Mouse (Mus musculus) lung, postnatal 36 days (tissue): Measurements from ENCODE around the gene AU040320.

Source experiments
- DNase-seq: peaks from one replicate; pipeline ENCODE4 v3.0.0; 2022; ENCODE audit warnings: mixed read lengths

Gene AU040320

DNA sequence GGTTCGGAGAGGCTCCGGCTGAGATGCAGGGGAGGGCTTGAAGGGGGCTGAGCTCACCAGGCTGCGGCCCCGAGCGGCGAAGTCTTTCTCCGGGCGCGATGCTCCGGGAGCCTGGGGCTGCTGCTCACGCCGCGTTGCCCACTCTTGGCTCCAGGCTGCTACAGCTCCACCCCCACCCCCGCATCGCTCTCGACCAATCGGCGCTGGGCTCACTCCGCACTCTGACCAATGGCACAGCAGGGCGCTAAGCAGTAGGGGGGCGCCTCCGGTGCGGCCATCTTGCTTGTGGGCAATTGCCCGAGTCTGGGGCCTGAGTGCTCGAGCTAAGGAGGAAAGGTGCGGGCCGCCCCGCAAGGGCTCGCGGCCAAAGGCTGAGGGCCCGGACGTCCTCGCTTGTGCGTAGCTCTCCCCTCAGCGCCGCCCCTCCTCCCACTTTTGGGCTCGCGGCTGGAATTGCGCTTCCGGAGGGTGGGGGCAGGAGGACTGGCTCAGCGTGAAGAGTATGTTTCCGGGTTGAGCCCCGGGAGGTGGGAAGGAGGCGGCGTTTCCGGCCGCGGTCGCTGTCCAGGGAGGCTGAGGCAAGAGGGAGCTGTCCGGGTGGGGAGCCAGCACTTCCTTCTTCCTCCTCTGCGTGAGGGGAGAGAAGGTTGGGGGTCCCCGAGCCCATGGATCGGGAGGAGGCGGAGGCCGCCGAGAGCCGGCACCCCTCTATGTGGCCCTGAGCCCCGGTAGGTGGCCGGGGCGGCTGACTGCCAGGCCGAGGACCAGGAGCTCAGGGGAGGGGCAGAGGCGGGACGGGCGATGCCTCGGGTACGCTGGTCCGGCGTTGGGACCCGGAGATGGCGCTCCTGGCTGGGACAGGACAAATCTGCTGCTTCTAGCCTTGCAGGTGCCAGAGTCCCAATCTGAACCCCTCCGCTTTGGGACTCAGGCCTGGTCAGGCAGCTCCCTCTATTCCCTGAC, at the start of gene AU040320, which contains the start of gene Ncdn:
AU040320 (plus strand) TSS at position 277 of the 963 bp plus-strand sequence.
Ncdn (minus strand) TSS at position 171 of the 963 bp plus-strand sequence.
- DNase-seq: peak; percentile 97

DNA sequence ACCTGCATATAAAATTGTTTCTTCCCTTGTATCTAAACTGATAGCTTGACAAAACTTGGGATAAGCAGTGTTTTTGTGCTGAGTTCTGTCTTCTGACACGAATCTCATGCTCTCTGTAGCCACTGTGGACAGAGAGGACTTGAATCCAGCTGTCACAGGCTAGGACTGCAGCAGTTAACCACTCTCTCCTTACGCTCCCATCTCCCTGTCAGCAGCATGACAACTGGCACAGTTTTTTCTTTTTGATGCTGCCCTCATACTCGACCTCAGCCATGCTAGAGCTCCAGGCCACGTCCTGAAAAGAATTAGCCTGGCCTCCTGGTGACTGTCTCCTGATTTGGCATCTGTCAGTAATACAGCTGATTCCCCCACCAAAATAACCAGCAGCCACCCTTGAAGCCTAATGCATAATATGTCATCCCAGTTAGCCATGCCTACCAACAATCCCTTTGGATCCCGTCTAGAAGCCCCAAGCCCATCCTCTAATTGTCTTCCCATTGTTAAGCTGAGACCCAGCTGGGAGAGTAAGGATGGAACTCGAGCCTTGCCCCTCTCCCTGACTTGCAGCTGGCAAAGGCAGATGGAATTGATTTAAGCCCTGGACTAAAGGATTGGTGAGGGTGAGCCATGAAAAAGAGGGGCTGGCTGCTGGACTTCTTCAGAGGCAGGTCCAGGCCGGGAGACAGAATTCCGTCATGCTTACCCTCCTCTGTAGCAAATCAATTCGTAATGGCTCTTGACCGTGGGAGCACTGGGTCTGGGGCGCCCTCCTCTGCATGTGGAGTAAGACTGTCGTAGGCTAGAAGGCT, 46.5 kb upstream of the AU040320 start:
- no peak for DNase-seq

DNA sequence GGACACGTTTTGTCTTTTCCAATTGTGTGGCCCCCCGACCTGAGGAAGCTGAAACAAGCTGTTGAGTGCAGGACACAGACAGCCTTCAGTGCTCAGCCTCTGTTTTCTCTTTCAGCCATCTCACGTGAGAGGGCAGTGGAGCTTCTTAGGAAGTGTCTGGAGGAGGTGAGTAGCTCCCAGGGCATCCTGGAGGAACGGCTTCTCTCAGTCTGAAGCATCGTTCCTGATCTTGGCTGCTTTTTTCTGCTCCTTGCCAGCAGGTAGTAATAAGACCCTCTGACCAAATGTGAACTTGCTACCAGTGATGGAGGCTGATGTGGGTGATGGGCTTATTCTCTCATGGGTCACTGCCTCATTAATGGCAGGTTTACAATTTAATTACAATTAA, 45.9 kb upstream of the AU040320 start:
- DNase-seq: no peak

DNA sequence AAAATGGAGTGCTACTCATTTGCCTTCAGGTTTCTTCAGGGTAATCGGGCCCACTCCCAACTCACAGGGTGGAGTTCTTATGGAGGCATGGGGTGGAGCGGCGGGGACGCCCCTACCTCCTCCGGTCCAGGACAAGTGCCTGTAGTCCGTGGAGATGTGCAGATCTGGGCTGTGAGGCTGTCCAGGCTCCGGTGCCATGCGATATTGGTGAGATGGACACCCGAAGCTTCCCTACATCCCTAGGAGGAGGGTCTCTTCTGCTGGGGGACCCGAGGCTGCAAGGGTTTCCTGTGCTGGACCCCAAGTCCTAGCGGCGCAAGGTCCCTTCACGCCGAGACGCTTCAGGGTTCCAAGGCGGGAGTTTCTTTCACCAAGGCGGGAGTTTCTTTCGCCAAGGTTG, 21.2 kb upstream of the AU040320 start:
- no peak for DNase-seq

- no peak for DNase-seq
These were observed 20.6 kb upstream of the AU040320 start for GRCm38 (mm10) chr4:126732531-126733380.

GRCm38 (mm10) chr4:126734001-126734603, 19.2 kb upstream of the AU040320 start:
- DNase-seq: no peak

DNA sequence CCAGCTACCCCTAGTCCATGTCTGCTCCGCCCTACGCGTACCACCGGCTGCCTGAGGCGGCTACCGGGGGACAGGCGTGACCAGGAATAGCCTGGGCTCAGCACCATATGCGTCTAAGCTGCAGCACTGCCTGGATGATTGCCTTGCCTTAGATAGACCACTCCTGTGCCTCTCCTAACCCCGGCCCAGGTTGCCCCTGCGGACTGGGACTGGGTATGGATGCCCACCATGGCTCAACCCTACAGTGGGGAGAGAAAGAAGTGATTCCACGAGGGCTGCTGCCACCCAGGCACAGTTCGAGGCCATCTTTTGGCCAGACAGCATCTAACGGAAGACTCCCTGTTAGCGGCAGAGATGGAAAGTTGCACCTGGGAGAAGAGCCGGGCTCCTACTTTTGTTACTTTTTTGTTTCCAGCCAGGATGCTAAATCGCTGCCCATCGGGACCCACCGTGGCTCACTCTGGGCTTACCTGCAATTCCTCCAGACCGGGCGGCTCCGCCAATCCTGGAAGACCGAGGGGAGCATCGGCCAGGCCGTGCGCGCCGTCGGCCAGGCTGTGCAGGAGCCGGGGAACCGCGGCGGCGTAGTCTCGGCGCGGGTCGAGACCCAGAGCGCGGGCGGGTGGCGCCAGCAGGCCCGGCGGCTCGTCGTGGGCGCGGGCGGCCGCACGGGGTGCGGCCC, 18.5 kb upstream of the AU040320 start:
- no peak for DNase-seq

GRCm38 (mm10) chr4:126735382-126736000, 17.9 kb upstream of the AU040320 start:
- DNase-seq: no peak

DNA sequence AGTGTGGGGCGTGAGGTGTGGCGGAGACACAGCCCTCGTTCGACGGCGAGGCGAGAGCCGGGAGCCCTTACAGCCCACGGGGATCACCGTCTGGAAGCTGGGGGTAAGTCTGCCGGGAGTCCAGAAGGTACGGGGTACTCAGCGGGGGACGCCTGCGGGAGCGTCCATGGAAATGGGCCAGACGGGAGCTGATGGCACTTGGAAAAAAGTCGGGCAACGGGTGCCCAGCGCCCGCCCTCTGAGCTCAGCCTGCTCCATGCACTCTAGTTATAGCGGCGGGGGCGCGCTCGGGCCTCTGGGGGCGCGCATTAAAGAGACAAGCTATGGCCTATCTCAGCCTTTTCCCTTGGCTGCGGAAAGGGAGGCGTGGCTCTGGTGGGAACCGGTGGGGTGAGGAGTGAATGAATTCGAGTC, 17.3 kb upstream of the AU040320 start, which contains the start of gene Tfap2e:
Tfap2e (minus strand) TSS at position 240 of the 414 bp plus-strand sequence.
- DNase-seq: peak; percentile 24

DNA sequence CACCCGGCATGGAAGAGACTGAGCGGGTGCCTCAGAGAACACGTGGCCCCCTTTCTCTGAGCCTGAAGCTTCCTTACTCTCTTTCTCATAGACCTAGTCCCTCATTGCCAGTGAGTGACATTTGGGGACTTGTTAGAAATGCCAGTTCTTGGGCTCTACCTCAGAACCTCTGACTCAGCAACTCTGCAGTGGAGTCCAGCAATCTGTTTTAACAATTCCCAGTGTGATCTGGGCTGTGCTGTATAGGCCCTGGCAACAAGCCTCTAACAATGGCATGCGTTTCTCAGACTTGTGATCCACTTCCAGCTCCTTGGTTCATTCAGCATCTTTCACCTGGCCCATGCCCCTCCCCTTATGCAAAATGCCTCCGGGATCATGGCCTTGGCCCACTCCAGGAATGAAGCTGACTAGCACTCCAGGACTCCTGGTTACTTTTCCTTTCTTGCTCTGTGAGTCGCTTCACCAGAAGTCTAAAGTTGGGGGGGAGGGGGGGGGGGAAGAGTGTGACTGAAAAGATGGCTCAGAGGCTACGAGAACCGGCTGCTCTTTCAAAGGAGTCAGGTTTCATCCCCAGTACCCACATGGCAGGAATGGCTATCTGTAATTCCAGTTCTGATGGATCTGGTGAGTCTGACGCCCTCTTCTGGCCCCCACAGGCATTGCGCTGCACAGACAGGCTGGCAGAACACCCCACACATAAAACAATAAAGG, 13.2 kb upstream of the AU040320 start:
- DNase-seq: no peak

DNA sequence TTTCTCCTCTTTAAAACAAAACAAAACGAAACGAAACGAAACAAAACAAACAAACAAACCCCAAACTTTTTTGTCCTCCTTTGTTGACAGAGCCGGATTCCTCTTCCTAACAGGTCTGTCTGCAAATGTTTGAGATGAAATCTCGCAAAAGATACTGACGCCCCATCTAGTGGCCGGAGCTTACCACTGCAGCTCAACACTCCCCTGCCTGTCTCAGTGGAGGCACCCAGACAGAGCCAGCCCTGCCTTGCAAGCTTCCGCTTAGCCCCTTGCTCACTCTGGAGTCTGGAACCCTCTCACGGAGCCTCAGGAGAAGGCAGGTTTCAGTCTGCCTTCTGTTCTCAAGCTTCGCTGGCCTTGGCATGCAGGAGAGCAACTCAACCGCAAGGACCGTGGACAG, 11.9 kb upstream of the AU040320 start:
- peak; percentile 84 for DNase-seq

GRCm38 (mm10) chr4:126742976-126743375, 10.4 kb upstream of the AU040320 start:
- no peak for DNase-seq

DNA sequence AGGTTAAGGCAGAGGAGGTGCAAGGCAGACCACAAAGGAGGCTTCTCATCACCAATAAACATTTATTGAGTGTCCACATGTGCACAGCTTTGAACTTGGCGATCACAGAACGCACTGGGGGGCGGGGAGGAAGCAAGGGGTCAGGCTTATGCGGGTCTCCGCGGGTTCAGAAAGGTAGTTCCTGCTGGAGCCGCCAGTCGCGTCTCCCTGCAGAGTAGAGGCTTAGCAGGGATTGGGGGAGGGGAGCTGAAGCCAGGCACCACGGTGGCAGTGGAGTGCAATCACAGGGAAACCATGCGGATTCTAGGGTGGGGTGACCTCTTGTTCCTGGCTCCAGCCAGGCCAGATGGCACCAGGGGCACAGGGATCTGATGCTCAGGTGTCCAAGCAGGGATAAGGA, 9.6 kb upstream of the AU040320 start:
- DNase-seq: no peak

- no peak for DNase-seq
These were observed 8.5 kb upstream of the AU040320 start for GRCm38 (mm10) chr4:126744831-126745230.

DNA sequence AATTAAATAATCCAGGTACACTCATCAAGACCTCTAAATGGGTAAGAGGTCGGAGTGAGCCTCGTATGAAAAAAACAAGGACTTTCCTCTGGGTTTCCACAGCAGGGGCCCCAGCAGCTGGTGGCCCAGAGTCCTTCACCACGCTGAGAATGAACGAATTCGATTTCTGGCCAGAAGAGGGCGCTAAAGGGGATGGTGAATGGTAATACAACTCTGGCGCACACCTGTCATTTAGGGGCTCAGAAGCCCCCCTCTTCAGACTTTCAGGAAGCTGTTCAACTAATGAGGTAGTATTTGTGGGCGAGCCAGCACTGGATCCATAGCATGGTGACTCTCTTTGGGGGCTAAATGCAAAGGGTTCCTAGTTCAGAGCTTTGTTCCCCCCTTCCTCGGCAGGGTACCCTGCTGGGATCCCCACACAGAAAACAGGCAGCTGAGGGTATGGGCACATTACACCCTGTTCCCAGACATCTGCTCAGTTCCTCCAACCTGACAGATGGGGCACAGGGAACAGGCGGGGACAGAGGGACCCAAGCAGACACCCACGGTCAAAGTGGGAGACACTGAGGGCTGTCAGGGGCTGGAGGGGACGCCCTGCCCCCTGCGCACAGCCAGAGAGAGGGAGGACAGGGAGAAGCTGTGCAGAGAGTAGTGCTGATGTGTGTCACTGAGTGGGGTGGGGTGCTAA, 7.7 kb upstream of the AU040320 start:
- DNase-seq: peak; percentile 70

GRCm38 (mm10) chr4:126746194-126746840, 7.0 kb upstream of the AU040320 start:
- no peak for DNase-seq

DNA sequence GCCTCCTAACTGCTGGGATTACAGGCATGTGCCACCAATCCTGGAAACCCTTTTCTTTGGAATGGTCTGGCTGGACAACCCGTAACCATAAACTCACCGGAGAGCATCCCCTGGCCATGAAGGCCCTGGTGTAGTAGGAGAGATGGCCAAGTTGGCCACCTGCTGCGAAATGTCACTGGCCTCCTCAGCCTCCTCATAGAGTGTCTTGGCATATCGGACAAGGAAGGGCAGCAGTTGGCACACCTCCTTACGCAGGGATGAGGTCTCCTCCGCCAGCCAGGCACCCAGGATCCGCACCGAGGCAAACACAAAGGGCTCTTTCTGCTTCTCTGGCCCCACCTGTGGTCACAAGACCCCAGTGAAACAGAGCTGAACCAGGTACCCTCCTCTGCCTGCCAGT, 5.0 kb upstream of the AU040320 start:
- DNase-seq: no peak

DNA sequence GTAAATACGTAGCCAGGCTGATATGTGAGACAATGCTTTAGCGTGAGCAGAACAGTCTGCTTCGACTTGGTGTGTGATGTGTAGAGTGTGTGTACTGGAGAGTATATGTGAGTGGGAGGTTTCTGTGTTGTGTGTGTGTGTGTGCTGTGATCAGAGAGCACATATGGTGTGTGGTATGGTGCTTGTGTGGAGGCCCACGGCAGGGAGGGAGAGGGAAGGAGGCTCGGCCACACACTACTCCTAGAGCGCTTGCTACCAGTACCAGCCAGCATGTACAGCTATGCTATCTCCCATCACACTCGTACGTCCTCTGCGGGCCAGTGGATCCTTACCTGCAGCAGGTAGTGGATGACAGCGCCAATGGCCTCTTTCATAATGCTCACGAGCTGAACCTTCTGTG, 3.8 kb upstream of the AU040320 start:
- DNase-seq: no peak

GRCm38 (mm10) chr4:126750046-126750683, 3.2 kb upstream of the AU040320 start:
- DNase-seq: no peak
